Mouse (Mus musculus) liver, embryonic 14.5 days (tissue): ENCODE measurements around the gene Tfap2d.
A peak's percentile ranks its signal among the peaks of the same experiment; 100 is the strongest.

Experiments used
- CTCF ChIP-seq: IDR thresholded peaks from 2 replicates; pipeline ENCODE4 v1.5.1; 2016; ENCODE audit warnings: antibody characterized with exemption, low read depth, control low read depth
- EP300 ChIP-seq: IDR thresholded peaks from 2 replicates; pipeline ENCODE4 v1.6.1; 2016; ENCODE audit warnings: antibody characterized with exemption, low read depth

GRCm38 (mm10) chr1:19205649-19206048 lies 102.8 kb downstream of the Tfap2d start:
- TF ChIP-seq EP300 (no peak), CTCF (peak; percentile 63; the same call in 1 of the 2 replicates)
